ENCODE assay signal across 8 mouse cellular contexts in the genomic region with DNA sequence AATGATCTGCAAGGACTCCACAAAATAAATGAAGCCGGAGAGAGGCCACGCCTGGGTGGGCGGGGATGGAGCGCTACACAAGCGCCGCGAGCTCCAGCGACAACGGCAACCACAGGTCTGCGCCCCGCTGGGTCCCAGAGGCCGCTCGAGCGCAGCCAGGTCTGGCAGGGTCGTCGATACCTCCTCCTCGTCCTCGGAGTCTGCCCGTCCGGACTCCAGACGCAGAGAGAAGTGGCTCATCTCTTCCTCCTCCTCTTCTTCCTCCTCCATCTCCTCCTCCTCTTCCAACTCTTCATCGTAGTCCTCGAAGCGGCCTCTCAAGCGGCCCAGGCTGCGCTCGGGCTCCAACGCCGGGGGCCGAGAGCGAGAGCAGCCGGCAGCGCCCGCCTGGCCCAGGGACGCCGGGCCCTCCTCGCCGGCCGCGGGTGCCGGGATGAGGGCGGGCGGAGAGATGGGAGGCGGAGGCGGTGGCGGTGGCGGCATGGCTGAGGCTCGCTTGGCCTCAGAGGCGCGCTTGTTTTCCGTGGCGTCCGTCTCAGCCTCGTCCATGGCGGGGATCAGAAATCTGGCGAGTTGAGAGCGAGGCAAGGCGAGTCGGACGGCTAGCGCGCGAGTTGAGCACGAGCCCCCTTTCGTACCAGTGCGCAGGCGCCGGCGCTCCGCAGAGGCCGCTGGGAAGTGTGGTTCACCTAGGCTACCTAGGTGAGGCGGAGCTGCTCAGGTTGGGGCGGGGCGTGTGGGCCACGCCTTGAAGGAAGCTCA. TPM values are rescaled to one million over a fixed set of nuclear protein-coding genes. Genes with fewer than 3 reads are reported as not detected.
A peak's percentile ranks its signal among the peaks of the same experiment; 100 is the strongest.
DNase-seq lines count a peak whose midpoint lies in the region; ATAC-seq lines count a peak whose summit lies in the region.

A gene (minus strand): TSS at position 636 of the 762 bp plus-strand sequence.

- peaks cover 27% of the 10 kb centered on the region for H3K36me3 ChIP-seq in hindbrain, embryonic 13.5 days

- H3K9ac ChIP-seq in hindbrain, embryonic 13.5 days: peak within 1 kb of the TSS; percentile 92

- no peaks in the 10 kb centered on the region for H3K9me3 ChIP-seq in hindbrain, embryonic 13.5 days

- under 1% methylated on average over 75 of the region's 75 CpGs for WGBS in hindbrain, embryonic 13.5 days

- H3K27ac ChIP-seq in hindbrain, embryonic 13.5 days: peak within 1 kb of the TSS; percentile 96

- H3K27me3 ChIP-seq in hindbrain, embryonic 13.5 days: no peaks in the 10 kb centered on the region

- ATAC-seq in hindbrain, embryonic 13.5 days (ENCODE audit: low FRiP score): peak; percentile 93

- peaks cover 21% of the 10 kb centered on the region for H3K4me1 ChIP-seq in hindbrain, embryonic 13.5 days (replicated peaks)

- peak; percentile 96 for DNase-seq in R1 (ENCODE audit: low read depth, low spot score)
- peak; percentile 90 to 92 for DNase-seq in cerebellum, postnatal 14 days
- peak; percentile 65 to 71 for DNase-seq in frontal cortex, postnatal 14 days (ENCODE audit: low spot score in 2 of 2)
- DNase-seq in layer of hippocampus, postnatal 14 days (ENCODE audit: low spot score in 2 of 2): peak; percentile 74 to 81
- peak; percentile 75 for DNase-seq in lung, postnatal 14 days
- peak; percentile 70 for DNase-seq in retina, adult 2 months (ENCODE audit: low read depth, low spot score)
- peak; percentile 83 to 86 for DNase-seq in thymus, postnatal 36 days

- peak within 1 kb of the TSS; percentile 74 for H3K4me2 ChIP-seq in hindbrain, embryonic 13.5 days

- H3K4me3 ChIP-seq in hindbrain, embryonic 13.5 days: peak within 1 kb of the TSS; percentile 88

RNA-seq across cellular contexts. Expression of the gene that starts here (rescaled TPM):
- 31.1 and 31.2 TPM in 2 replicates for polyA plus RNA-seq in hindbrain, embryonic 13.5 days (2015; fragmentation: Nextera tagmentation; extraction: Ambion mirVana)
- 10 to 100 TPM; 18.9 to 19.4 TPM for total RNA-seq in layer of hippocampus, postnatal 14 days (2021)

Comparison
In these comparisons a context has a peak if more than half of its experiments do, and no peak if none do; other contexts are left out.
1. Peak in every context shown above with its lines: DNase-seq, ATAC-seq, H3K4me3 ChIP-seq and H3K27ac ChIP-seq.